30 mouse cellular contexts compared by ENCODE assay signal in the genomic region with DNA sequence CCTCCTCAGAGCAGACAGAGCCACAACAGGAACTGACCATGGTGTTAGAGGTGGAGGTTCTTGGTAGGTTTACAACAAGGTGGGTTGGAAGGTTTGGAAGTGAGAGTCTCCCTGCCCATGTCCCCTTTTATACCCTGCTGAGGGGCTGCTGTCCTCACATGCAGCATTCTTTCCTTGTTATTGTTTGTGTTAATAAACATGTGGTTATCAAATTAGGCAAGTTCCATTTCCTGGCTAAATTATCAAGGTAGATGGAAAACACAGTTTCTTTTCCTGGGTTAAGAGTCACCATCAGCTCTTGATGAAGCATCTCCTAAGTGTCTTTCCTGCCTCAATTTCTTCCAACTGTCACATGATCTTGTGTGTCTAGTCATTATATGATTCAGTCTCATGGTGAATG. TPM values are rescaled to one million over a fixed set of nuclear protein-coding genes. Genes with fewer than 3 reads are reported as not detected.
"Had no signal": no experiment of that assay in that cellular context is flagged by ENCODE, and none has a peak within 500 bp of the region (broad histone marks: within the 10 kb centered on the region; RNA-seq: fewer than 3 reads in every experiment).

A gene (minus strand): TSS at position 101 of the 400 bp plus-strand sequence.

RNA-seq across cellular contexts. Expression of the gene that starts here (rescaled TPM):
- polyA plus RNA-seq: limb, embryonic 10.5 days; limb, embryonic 11.5 days; limb, embryonic 12.5 days; limb, embryonic 13.5 days; limb, embryonic 14.5 days; limb, embryonic 15.5 days; liver, adult 2 months; liver, embryonic 11.5 days; liver, embryonic 12.5 days; liver, embryonic 13.5 days; liver, embryonic 14.5 days; liver, embryonic 15.5 days; liver, embryonic 16.5 days; liver, postnatal 0 days; lung, adult 2 months; lung, embryonic 14.5 days; lung, embryonic 15.5 days; lung, embryonic 16.5 days; lung, postnatal 0 days; macrophage; midbrain, embryonic 10.5 days; midbrain, embryonic 11.5 days; midbrain, embryonic 13.5 days; midbrain, embryonic 14.5 days; midbrain, embryonic 15.5 days; midbrain, embryonic 16.5 days; midbrain, postnatal 0 days; myocyte; neural tube, embryonic 11.5 days; neural tube, embryonic 12.5 days had no signal
